Mouse (Mus musculus) left cerebral cortex, postnatal 25 days (tissue): ENCODE results near the gene Lypd6. TPM values are rescaled to one million over a fixed set of nuclear protein-coding genes. Genes with fewer than 3 reads are reported as not detected.
A peak's percentile ranks its signal among the peaks of the same experiment; 100 is the strongest.

ENCODE experiments used
- DNase-seq, 2 experiments: peaks; one replicate each; pipeline ENCODE4 v3.0.0; 2022; ENCODE audit warnings: low spot score in 2 of 2, mixed read lengths in 1 of 2
- intact Hi-C: fragments of 180-260 bp; cut with DNase I; formaldehyde crosslinking; loops from one replicate; pipeline ENCODE4 v1.15.1; 2025
- total RNA-seq, 2 experiments: library from RNA; stranded (reverse); gene quantifications; 2 replicates each; pipeline ENCODE4 v1.2.3; 2021

Lypd6 gene
- total RNA-seq, 2 experiments from 2014 or later = 20.3 to 23.8 TPM

DNA sequence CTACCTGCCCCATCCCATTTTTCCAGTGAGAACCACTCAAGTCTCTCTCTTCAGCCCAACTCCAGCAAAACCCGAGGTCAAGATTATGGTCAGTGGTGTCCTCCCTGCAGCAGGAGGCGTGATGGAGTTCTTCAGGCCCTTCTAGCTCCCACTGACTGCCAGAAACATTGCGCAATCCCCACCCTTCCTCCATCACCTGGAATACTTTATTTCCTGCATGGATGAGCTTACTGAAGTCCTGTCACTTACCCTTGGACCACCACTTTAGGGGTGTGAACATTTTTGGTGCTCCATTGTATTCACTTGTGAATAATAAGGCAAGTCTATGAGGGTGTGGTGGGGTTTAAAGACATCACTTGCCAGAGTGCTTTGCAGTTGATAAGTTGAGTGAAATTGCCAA, 85.7 kb downstream of the Lypd6 start:
- intact Hi-C loops = no loop called here

DNA sequence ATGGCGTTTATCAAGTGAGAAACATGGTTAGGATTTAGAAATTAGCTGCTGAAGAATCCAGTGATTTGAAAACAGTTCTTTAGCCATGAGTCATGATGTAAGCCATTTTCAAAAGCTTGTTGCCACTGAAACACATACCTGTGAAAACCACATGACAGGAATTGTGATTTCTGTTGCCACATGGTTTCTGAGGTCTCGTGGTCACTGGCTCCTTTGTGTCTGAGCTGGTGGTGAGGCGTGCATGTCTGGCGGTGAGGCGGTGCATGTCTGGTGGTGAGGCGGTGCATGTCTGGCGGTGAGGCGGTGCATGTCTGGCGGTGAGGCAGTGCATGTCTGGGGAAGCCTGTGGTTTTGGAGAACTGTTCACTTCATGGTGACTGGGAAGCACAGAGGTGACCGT, 89.8 kb downstream of the Lypd6 start:
- intact Hi-C loops = no loop called here
- no peak for DNase-seq

More for the DNA sequence above, 85.7 kb downstream of the Lypd6 start:
- no peak for DNase-seq

DNA sequence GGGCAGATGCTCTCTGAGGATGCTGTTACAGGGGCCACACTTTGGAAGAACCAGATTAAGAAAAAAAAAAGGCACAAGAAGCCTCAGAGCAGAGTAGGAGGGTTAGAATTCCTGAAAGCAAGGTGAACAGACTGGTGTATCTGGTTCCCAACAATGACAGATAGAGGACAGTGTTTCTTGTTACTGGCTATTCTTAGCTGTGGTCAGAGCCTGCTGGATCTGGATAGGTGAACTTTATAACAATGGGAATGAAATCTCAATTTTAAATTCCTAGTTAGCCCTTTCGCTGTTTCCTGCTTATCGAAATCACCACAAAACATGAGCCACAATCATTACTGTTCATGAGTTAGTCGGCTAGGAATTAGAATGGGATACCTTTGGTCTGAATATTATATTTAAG, 93.8 kb downstream of the Lypd6 start:
- intact Hi-C loops = no loop called here
- DNase-seq = no peak

DNA sequence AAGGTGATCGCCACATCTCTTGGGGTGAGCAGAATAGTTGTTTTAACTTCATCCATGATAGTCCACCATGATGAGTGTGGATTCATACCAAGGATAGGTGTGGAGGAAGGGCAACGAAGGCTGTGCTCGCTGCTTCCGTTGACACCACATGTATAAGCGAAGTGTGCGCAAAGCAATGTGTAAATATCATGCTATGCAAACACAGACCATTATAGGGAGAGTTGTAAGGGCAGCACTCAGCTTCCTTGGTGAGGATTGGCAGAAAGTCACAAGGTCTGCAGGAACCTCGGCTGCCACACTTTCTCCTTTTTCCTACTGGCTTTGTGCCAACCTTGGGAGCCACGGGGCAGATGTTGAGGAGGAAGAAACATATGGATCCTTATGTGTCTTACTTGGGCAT, 97.4 kb downstream of the Lypd6 start:
- intact Hi-C loops = no loop called here
- no peak for DNase-seq

DNA sequence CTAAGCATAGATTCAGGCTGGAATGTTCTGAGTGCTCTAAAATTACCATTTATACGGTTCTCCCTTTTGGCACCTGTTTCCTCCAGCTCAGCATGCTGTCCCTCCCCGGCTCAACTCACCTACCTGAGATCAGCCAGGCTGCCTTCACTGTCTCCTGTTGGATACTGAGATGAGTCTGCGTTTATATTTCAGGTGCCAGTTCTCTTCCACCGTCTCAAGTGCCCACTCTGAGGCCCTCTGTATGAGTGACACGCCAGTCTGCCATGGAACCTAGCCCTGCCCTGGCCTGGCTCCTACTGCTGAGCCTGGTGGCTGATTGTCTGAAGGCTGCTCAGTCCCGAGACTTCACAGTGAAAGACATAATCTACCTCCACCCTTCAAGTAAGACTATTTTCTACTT, 99.0 kb downstream of the Lypd6 start:
- DNase-seq = no peak

DNA sequence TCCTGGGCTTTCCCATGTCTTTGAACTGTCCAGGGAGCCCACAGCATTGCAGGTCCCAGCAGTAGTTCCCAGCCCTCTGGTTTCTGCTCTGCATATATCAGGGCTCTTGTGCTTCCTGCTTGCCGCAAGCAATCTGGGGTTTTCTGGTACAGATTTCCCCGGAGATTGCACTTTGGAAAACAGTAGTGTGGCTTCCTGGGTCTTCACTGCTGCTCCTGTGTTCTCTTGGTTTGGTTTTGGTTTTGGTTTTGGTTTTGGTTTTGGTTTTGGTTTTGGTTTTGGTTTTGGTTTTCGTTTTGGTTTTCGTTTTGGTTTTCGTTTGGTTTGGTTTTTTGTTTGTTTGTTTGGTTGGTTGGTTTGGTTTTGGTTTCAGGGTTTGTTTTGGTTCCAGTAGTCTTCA, 99.9 kb downstream of the Lypd6 start:
- no peak for DNase-seq
- intact Hi-C loops = no loop called here

More for the DNA sequence above, 99.0 kb downstream of the Lypd6 start:
- intact Hi-C loops = no loop called here

DNA sequence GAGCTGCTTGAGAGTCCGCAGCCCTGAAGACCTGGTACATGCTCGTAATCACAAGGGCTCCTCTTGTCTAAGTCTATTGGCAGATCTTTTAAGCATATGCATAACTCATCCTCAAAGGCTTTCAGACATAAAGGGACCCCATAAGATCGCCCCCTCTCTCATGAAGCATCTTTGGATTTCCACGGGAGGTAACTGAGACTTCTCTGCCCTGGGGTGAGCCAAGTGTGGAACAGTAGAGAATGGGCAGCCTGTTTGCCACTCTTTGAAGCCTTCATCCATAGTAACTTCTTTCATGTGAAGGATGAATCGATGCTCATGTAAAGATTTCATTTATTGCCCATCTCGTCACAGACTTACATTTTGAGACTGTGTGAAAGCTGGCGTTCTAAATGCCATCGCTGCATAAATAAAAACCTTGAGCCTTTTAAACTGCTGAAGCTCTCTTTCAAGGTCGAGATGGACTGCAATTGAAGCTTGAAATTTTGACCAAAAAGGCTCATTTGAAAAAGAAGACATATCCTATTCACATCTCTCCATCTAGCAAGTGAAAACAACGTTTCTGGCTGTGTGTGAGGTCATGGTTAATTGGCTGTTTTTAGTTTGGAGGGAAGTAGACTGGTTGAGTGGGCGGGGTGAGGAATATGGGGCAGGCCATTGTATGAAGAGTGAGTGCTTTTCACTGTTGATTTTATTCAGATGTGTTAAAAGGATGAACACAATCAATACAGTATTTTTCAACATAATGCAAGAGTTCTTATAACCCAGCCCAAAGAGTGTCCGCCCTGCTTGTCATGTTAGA, 107.7 kb downstream of the Lypd6 start:
- intact Hi-C loops = no loop called here
- DNase-seq = no peak

DNA sequence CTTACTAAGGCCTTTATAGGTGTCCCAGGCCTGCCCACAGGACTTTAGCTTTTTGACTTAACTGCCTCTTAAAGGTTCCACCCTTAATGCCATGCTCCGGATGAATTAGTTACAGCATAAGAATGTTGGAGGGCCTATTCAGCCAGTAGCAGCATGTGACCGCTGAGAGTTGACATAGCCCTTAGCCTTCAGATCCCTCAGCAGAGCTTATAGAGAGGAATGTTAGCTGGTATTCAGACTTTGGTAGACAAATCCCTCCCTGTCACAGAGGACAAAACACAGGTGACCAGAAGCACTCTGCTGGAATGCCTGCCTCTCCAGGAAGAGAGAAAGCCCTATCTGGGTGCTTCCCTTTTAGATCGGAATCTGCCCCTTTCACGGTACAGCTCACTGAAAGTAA, 109.5 kb downstream of the Lypd6 start:
- intact Hi-C loops = no loop called here
- no peak for DNase-seq

DNA sequence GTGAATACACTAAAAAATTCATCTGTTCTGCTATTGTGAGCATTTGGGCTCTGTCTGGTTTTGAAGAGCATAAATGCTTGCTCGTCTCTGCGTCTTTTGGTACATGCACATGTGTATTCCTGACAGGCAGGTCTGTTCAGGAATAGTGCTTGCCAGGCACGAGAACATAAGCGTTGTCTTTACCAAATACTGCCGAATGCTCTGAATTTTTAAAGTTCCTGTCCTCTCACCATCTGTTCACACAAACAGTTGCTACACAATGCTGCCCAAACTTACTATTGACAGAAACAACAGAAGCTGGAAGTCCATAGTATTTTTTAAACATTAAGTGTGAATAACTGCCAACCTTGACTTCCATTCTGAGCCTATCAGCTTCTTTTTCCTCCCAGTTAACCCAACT, 112.9 kb downstream of the Lypd6 start:
- intact Hi-C loops = no loop called here
- DNase-seq = peak; percentile 13 to 14

DNA sequence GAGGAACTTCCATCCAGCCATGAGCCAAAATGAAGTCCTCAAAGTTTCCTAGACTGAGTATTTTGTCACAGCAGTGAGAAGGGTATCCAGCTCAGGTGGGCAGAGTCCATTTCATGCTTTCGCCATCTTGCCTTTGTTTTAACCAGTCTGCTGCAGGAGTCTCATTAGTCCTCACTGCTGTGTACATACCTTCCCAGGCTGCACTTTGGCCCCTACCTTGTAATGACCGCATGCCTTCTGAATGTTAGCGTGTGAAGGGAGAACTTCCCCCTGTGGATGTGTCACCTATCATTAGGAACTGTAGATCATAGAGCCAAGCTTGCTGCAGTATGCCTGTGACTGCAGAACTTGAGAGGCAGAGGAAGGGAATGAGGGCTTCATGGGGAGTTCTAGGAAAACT, 114.2 kb downstream of the Lypd6 start:
- no peak for DNase-seq
- intact Hi-C loops = loop anchor here (10.0 kb wide), 1 partner anchor 416 kb away; no protein-coding TSS in a partner anchor

DNA sequence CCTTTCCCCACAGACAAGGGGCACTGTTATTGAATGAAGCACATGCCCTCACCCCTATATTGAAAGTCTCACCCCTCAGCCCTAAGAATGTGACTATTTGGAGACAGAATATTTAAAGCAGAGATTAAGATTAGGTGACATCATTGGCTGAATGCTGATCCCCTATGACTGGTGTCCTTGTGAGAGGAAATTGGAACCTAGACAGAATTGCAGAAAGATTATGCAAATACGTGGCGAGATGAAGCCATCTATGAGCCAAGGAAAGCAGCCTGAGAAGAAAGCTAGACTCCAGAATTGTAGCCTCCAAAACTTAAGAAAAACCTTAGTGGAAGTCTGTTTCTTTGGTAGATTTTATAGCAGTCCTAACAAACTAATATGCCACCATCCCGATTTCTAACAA, 115.1 kb downstream of the Lypd6 start:
- intact Hi-C loops = loop anchor here (10.0 kb wide), 1 partner anchor 417 kb away; no protein-coding TSS in a partner anchor
- no peak for DNase-seq

DNA sequence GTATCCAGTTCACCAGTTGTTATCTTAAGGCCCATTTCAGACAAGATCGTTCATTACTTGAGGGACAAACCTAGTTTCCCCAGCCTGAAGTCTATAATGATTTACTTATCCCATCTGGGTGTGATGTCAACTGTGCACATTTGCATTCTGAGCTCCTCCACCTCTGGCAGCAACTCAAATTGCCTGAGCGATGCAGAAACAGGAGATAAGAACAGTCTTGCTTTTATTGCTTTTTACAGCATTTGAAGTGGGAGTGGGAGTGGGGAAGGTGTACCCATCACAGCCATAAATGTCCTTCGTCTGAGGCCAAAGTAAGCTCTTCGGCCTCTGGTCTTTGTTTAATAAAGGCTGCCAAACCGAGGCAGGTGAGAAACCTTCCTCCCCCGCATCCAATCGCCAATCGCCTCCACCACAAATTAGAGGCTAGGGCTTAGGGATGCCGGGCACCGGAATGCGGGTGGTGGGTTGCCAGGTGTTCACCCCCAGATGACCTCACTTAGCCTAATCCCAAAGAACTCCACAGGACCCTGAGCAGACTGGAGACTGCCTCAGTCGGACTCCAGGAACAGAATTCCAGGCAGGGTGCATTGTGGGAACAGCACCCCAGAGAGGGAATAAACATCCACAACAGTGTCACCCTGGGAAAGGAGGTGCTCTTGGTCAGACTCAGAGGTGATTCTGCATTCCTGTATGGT, 120.6 kb downstream of the Lypd6 start:
- intact Hi-C loops = loop anchor here (10.0 kb wide), 1 partner anchor 422 kb away; no protein-coding TSS in a partner anchor
- peak in 1 of 2 experiments; percentile 63 for DNase-seq

DNA sequence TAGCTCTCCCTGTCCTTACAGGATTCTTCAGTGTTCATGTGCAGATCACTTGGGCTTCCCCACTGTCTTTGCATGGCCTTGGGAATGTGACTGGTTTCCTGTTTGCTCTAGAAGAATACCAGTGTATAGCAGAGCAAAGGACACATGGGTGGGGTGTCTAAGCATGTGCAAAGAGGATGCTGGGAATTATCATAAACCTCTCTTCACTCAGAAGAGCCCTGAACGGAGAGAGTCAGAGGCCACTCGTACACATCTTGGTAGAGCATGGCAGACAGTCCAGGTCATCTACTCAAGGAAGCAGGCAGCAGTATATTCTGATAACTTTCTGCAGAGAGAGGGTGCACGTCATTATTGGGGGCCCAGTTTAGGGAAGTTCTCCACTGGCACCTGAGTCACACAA, 122.6 kb downstream of the Lypd6 start:
- no peak for DNase-seq
- intact Hi-C loops = loop anchor here (10.0 kb wide), 1 partner anchor 424 kb away; no protein-coding TSS in a partner anchor

DNA sequence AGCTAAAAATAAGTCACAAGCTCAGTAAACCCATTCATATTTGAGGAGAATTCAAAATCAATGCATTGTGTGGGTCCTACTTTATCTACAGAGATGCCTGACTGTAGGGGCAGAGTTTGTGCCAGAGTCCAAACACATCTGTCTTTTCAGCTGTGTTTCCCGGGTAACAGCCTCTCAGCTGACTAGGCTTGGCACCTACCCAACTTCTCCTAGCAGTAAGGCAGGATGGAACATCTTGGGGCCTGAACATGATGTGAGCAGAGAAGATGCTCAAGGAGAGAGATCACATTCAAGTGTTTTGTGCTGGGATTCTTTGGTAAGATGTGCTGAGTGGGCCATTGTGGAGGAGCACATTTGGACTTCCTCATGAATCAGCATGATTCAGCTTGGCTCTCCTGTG, 130.5 kb downstream of the Lypd6 start:
- peak; percentile 46 to 70 for DNase-seq

DNA sequence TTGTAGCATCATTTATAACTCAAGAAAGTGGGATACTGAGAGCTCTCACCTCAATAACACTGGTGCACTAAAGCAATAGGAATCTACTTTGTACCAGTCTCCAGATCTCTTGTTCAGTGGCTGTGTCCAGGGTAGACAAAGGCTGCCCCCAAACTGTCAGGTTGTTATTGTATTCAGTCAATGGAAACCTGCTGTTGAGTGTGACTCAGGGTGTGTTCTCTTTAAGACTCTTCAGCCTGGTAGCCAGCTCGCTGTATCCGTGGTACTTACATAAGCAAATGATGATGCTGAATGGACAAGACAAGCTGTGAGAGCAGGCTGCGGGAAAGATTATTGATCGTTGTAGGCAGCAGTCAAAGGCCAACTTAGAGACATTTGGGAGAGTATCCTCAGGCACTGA, 131.6 kb downstream of the Lypd6 start:
- no peak for DNase-seq
- intact Hi-C loops = no loop called here

More for the DNA sequence above, 130.5 kb downstream of the Lypd6 start:
- intact Hi-C loops = no loop called here

DNA sequence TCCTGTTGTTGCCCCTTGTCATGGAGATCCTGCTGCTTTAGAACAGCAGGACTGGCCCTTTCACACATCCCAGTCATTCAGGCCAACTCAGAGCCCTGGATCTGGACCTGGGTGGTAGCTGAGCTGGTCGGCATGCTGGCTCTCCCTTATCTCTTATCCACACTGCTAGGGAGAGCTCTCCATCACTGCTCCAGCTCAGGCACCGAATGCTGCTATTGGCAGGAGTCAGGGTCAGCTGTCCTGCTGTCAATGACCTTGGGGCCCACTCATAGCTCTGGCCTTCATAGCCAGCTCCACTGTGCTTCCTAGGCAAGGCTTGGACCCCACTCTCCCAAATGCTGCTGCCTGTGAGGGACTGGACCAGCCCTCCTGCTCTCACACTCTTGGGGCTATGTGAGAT, 134.3 kb downstream of the Lypd6 start:
- no peak for DNase-seq
- intact Hi-C loops = no loop called here

DNA sequence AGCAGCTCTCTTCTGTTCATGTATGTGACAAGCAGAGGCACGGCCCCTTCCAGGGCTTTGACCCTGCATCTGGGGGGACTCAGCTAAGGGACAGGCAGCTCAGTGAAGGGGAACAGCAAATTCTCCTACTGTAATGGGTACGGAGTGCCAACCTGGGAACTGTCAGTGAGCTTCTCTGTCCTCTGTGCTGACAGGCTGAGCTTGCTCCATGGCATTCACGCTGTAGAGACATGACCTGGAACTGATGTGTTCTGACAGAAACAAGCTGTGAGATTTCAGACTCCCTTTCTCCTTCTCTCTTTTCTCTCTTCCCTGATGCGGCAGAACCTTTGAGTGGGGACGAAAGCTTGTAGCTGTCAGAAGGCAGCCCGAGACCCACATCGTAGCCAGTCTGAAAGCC, 154.3 kb downstream of the Lypd6 start:
- no peak for DNase-seq
- intact Hi-C loops = no loop called here

DNA sequence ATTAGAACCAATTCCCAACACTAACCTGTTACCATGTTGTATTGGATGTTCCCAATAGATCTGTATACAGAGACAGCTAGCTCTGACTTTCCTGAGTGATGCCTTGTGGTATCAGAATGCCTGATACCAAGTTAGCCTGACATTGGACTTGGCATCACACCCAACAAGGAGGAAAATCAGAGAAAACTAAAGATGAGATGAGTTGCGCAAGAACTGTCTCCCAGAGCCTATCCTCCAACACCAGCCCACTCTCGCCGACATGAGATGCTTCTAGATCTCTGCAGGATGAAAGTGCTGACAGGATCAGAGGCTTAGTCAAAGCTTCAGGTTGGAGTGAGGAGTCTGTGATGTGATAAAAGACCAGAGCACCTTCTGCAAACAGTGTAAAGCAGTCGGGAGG, 158.8 kb downstream of the Lypd6 start:
- intact Hi-C loops = no loop called here
- no peak for DNase-seq

DNA sequence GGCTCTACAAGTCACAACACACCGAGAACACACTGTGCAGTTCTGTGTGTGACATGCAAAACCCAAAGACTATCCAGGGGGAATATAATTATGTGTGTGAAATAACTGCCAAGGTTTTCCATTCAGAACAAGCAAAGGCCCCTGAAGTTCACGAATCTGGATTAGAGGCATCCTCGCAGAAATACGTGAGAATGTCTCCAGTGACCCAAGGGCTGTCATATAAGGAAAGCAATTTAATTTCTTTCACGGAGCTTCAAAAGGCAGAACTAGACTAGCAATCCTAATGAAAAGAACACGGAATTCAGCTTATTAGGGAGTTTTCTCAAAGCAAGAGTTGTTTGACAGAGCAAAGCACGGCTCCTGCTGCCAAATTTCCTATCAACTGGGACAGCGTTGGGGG, 167.3 kb downstream of the Lypd6 start:
- no peak for DNase-seq
- intact Hi-C loops = no loop called here
